Mouse (Mus musculus) embryonic facial prominence, embryonic 14.5 days (tissue): ENCODE data around the gene Ccdc6. TPM values are rescaled to one million over a fixed set of nuclear protein-coding genes. Genes with fewer than 3 reads are reported as not detected.
A peak's percentile ranks its signal among the peaks of the same experiment; 100 is the strongest.

ENCODE experiments used
- ATAC-seq: fragments of 200-750 bp; cut with Nextera tagmentation; 2 replicates; pipeline ENCODE4 v1.8.0; 2017; ENCODE audit warnings: low read depth, moderate number of reproducible peaks, moderate TSS enrichment
- DNase-seq: peaks from one replicate; pipeline ENCODE4 v3.0.0-alpha.2; 2015; ENCODE audit warnings: low spot score
- H3K27ac ChIP-seq: fragments of 300-500 bp; sonication (generic); replicated peaks from 2 replicates; pipeline ENCODE4 v1.5.1; 2014; ENCODE audit warnings: low read depth, mild to moderate bottlenecking, low read length, moderate library complexity
- H3K27me3 ChIP-seq: fragments of 300-500 bp; sonication (generic); replicated peaks from 2 replicates; pipeline ENCODE4 v1.6.1; 2014; ENCODE audit warnings: low read length; ENCODE audit not compliant: control insufficient read depth, insufficient read depth
- H3K36me3 ChIP-seq: fragments of 300-500 bp; sonication (generic); 2 replicates; pipeline ENCODE4 v1.6.1; 2014; ENCODE audit warnings: low read length, mixed read lengths; ENCODE audit not compliant: control insufficient read depth, insufficient read depth
- H3K4me1 ChIP-seq: fragments of 300-500 bp; sonication (generic); 2 replicates; pipeline ENCODE4 v1.6.1; 2014; ENCODE audit warnings: antibody characterized with exemption, low read length; ENCODE audit not compliant: control insufficient read depth, insufficient read depth
- H3K4me2 ChIP-seq: fragments of 300-500 bp; sonication (generic); 2 replicates; pipeline ENCODE4 v1.6.1; 2014; ENCODE audit warnings: low read depth, mild to moderate bottlenecking, low read length, moderate library complexity, mixed read lengths
- H3K4me3 ChIP-seq: fragments of 300-500 bp; sonication (generic); 2 replicates; pipeline ENCODE4 v1.5.1; 2014; ENCODE audit warnings: low read depth, mild to moderate bottlenecking, low read length
- H3K9ac ChIP-seq: fragments of 300-500 bp; sonication (generic); 2 replicates; pipeline ENCODE4 v1.6.1; 2014; ENCODE audit warnings: low read depth, mild to moderate bottlenecking, low read length, moderate library complexity, mixed read lengths
- H3K9me3 ChIP-seq: fragments of 300-500 bp; sonication (generic); 2 replicates; pipeline ENCODE4 v1.6.1; 2016; ENCODE audit warnings: low read length; ENCODE audit not compliant: control insufficient read depth
- WGBS: fragments of 180-500 bp; shearing (Covaris S2); extraction: QIAGEN DNeasy Blood & Tissue Kit; methylation state at CpG from one replicate; pipeline ENCODE4 v1.1.7; 2014; 5-methylcytosine and 5-hydroxymethylcytosine counted together
- polyA plus RNA-seq: library from polyadenylated mRNA; unstranded; fragments of >200 nt; fragmentation: Nextera tagmentation; extraction: Ambion mirVana; gene quantifications from 2 replicates; pipeline ENCODE4 v1.2.1, GENCODE M21; 2014

Ccdc6 gene
- polyA plus RNA-seq, 1 experiment from 2014 or later, result 19.7 TPM

DNA sequence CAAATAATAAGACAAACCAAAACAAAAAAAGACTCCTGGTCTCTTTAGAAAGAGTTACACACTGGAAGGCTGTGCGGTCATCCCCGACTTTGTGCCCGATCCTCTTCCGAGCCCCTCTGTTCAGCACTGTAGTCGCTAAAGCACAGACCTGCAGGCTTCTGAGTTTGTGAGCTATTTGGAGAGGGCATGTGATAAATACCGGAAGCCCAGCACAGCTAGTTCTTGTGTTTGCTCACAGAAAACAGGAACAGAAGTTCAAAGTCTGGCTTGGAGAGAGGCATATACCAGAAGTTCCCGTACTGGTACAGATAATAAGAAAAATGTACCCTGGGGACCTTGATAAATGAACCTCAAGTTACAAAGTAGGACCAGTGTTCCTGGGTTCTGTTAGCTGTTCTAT lies 98.4 kb downstream of the Ccdc6 start:
- no peaks in the 10 kb centered on the region for H3K9me3 ChIP-seq
- ATAC-seq, result no peak
- DNase-seq, result no peak
- 0 out of 2 replicates have a peak overlapping the region, but pooled peaks have one; percentile 39 for H3K27ac ChIP-seq
- H3K4me2 ChIP-seq, result no peak overlapping the region
- H3K9ac ChIP-seq, result no peak overlapping the region
- H3K4me1 ChIP-seq, result peaks cover 6% of the 10 kb centered on the region; the same call in 1 of the 2 replicates
- 54% methylated on average over 7 of the region's 7 CpGs for WGBS
- no peaks in the 10 kb centered on the region for H3K27me3 ChIP-seq
- peaks cover 32% of the 10 kb centered on the region for H3K36me3 ChIP-seq
- no peak overlapping the region for H3K4me3 ChIP-seq

DNA sequence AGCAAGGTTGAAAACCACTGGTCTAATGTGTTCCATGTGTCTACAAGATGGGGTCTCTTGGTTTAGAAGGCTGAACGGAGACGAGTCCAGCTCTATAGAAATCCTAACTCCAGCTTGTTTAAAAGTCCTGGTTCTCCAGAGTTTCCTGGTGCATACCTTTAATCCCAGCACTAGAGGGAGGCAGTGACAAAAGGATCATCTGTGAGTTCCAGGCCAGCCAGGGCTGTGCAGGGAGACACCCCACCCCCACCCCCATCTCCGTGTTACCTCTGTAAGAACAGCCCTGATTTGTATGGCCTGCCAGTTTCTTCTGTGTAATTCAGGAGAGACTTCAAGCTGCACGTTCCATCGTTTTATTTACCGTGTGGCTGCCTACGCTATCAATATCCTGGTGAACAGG lies 98.9 kb downstream of the Ccdc6 start:
- Histone ChIP-seq H3K27me3 (no peaks in the 10 kb centered on the region), H3K4me2 (no peak overlapping the region), H3K9me3 (no peaks in the 10 kb centered on the region), H3K36me3 (peaks cover 27% of the 10 kb centered on the region), H3K4me3 (no peak overlapping the region), H3K4me1 (peaks cover 6% of the 10 kb centered on the region; the same call in 1 of the 2 replicates), H3K27ac (0 out of 2 replicates have a peak overlapping the region, but pooled peaks have one; percentile 39), H3K9ac (no peak overlapping the region)
- WGBS, result 45% methylated on average over 7 of the region's 7 CpGs
- DNase-seq (peak; percentile 78), ATAC-seq (peak; percentile 79)

DNA sequence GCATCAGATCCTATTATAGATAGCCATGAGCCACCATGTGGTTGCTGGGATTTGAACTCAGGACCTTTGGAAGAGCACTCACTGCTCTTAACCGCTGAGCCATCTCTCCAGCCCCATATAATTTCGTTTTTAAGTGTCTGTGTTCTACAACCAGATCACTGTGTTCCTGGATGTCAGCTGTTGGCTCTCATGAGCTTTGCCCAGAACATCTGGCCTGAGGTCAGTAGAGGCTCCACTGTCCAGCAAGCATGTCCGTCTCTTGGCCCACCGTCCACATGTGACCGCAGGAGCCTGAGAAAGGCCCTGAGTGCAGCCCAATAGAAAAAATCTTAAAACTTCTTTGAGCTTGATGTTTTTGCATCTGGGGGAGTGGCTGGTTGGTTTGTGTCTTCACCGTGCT lies 99.7 kb downstream of the Ccdc6 start:
- H3K4me2 ChIP-seq, result no peak overlapping the region
- no peak overlapping the region for H3K27ac ChIP-seq
- no peak for DNase-seq
- H3K9ac ChIP-seq, result no peak overlapping the region
- H3K36me3 ChIP-seq, result peaks cover 18% of the 10 kb centered on the region; the same call in 1 of the 2 replicates
- WGBS, result 91% methylated on average over 6 of the region's 6 CpGs
- H3K4me3 ChIP-seq, result no peak overlapping the region
- H3K27me3 ChIP-seq, result no peaks in the 10 kb centered on the region
- no peak for ATAC-seq
- H3K9me3 ChIP-seq, result no peaks in the 10 kb centered on the region
- peaks cover 6% of the 10 kb centered on the region; the same call in 1 of the 2 replicates for H3K4me1 ChIP-seq

DNA sequence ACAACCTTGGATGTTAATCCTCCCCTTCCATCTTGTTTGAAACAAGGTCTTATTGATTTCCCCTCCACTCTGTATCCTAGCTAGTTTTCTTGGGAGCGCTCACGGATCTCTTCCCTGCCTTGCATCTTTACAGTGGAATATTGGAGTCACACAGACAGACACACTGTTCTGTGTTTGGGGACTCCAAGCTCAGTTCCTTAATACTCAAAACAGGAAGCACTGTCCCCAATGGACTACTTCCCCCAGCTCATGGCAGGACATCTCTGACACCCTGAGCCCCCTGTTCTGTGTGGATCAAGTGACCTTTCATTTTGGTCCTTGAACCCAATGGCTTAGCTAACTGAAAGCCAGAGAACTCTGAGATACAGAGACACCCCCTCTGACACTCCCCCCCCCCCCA lies 100.7 kb downstream of the Ccdc6 start:
- Histone ChIP-seq H3K4me3 (no peak overlapping the region), H3K9ac (no peak overlapping the region), H3K36me3 (peaks cover 10% of the 10 kb centered on the region; the same call in 1 of the 2 replicates), H3K4me2 (no peak overlapping the region), H3K27me3 (no peaks in the 10 kb centered on the region), H3K4me1 (peaks cover 6% of the 10 kb centered on the region; the same call in 1 of the 2 replicates), H3K27ac (no peak overlapping the region), H3K9me3 (no peaks in the 10 kb centered on the region)
- DNase-seq, result no peak
- WGBS, result 86% methylated on average over 2 of the region's 2 CpGs
- no peak for ATAC-seq

DNA sequence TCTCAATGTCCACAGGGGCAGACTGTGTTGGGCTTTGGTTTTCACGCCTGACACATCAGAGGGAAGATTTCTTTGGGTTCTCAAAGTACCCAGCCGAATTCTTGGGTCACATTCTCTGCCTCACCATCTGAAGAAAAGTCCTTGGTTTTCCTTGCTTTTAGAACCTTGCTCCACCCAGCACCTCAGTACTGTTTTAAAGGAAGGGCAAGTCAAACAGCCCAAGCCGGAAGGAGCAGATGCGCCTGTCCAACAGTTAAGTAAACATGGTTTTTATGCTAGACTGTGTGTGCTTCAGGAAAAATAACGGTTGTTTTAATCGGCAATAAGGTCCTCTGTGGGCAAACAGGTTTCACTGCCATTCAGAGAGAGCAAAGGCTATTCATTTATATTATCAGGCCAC lies 101.1 kb downstream of the Ccdc6 start:
- H3K36me3 ChIP-seq, result peaks cover 6% of the 10 kb centered on the region; the same call in 1 of the 2 replicates
- H3K4me3 ChIP-seq, result no peak overlapping the region
- no peaks in the 10 kb centered on the region for H3K27me3 ChIP-seq
- no peaks in the 10 kb centered on the region for H3K9me3 ChIP-seq
- 63% methylated on average over 6 of the region's 6 CpGs for WGBS
- no peak overlapping the region for H3K4me2 ChIP-seq
- DNase-seq (no peak), ATAC-seq (no peak)
- peaks cover 6% of the 10 kb centered on the region; the same call in 1 of the 2 replicates for H3K4me1 ChIP-seq
- H3K27ac ChIP-seq, result no peak overlapping the region
- no peak overlapping the region for H3K9ac ChIP-seq

DNA sequence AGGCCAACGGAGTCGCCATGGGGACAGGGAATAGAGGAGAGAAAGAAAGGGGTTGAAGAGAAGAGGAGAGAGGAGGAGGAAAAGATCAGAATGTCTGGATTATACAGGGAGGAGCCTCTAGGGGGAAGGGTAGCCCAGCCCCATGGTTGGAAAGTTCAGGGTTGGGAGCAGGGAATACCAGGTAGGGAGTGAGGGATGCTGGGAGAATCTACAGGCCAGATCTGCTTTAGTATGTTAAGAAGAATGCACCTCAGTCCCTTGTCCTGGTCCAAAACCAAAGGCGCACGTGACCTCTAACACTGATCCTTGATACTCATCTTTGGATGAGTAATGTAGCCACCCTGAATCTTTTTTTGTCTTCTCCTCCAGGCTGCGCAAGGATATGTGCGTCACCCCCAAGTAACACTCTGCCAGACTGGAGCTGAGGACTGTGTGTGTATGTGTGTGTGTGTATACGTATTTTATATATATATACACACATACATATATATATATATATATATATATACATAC lies 102.1 kb downstream of the Ccdc6 start:
- H3K4me2 ChIP-seq, result no peak overlapping the region
- no peak for DNase-seq

DNA sequence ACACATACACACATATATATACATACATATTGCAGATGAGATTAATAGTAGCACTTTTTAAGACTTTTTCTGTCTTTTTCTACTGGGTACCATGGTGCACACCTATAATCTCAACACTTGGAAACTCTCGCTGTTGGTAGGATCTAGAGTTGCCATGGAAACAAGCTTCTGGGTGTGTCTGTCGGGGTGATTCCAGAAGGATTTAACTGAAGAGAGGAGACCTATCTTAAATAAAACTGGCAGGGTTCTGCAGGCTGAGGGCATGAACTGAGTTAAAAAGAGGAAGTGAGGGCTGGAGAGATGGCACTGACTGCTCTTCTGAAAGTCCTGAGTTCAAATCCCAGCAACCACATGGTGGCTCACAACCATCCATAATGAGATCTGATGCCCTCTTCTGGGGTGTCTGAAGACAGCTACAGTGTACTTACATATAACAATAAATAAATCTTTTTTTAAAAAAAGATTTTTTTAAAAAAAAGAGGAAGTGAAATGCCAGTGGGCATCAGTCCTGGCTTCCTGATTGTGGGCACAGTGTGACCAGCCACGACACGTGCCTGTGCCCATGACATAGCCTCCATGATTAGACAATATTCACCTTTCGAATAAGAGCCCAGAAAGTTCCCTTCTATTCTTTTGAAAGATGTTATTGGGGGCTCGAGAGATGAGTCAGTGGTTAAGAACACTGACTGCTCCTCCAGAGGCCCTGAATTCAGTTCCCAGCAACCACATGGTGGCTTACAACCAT lies 102.7 kb downstream of the Ccdc6 start:
- no peak overlapping the region for H3K9ac ChIP-seq
- no peaks in the 10 kb centered on the region for H3K36me3 ChIP-seq
- no peak overlapping the region for H3K27ac ChIP-seq
- no peaks in the 10 kb centered on the region for H3K9me3 ChIP-seq
- WGBS, result 87% methylated on average over 6 of the region's 6 CpGs
- ATAC-seq, result no peak
- no peak overlapping the region for H3K4me3 ChIP-seq
- no peaks in the 10 kb centered on the region for H3K27me3 ChIP-seq
- H3K4me2 ChIP-seq, result no peak overlapping the region
- peaks cover 6% of the 10 kb centered on the region; the same call in 1 of the 2 replicates for H3K4me1 ChIP-seq
- DNase-seq, result no peak

More for the DNA sequence above, 102.1 kb downstream of the Ccdc6 start:
- peaks cover 6% of the 10 kb centered on the region; the same call in 1 of the 2 replicates for H3K4me1 ChIP-seq
- 0 out of 2 replicates have a peak, but pooled peaks cover 3% of the 10 kb centered on the region for H3K36me3 ChIP-seq
- H3K9ac ChIP-seq, result no peak overlapping the region
- no peak overlapping the region for H3K27ac ChIP-seq
- ATAC-seq, result no peak
- H3K27me3 ChIP-seq, result no peaks in the 10 kb centered on the region
- H3K4me3 ChIP-seq, result no peak overlapping the region
- H3K9me3 ChIP-seq, result no peaks in the 10 kb centered on the region
- 94% methylated on average over 7 of the region's 7 CpGs for WGBS

DNA sequence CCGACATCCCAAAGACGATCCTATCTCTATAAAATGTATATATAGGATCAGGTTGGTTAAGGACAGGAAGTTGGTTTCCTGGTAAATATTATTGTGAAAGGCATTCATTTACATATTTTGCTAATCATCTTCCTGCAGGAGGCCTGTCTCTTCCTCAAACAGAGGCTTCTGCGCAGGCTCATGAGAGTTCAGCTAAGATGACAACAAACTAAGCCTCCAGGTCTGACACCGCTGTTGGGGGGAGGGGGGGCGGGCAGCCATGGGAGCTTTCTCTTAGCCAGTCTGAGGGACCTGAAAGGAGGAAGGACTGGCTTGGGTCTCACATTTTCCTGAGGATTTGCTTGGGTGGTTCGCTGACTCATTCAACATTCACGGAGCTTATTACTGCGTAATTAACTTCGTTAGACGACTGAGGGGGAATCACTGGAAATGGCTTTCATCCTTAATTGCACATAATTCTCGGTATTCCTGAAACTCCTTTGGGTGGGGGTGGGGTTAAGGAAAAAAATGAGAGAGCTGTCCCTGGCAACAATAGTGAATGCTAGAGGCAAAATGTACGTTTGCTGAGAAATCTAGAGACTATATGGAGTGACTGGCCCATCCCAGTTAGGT lies 104.1 kb downstream of the Ccdc6 start:
- Histone ChIP-seq H3K4me2 (no peak overlapping the region), H3K27ac (no peak overlapping the region), H3K27me3 (no peaks in the 10 kb centered on the region), H3K9ac (no peak overlapping the region), H3K36me3 (no peaks in the 10 kb centered on the region), H3K9me3 (no peaks in the 10 kb centered on the region), H3K4me3 (no peak overlapping the region), H3K4me1 (peaks cover 1% of the 10 kb centered on the region; the same call in 1 of the 2 replicates)
- DNase-seq (no peak), ATAC-seq (no peak)
- WGBS, result 40% methylated on average over 12 of the region's 12 CpGs
